Mouse (Mus musculus) adrenal gland, postnatal 14 days (tissue): ENCODE data around the gene Stmnd1. TPM values are rescaled to one million over a fixed set of nuclear protein-coding genes. Genes with fewer than 3 reads are reported as not detected.
"Not testable (repeated sequence)": the region's sequence is repeated elsewhere in the genome, so short reads cannot be mapped to it uniquely, and the experiment has no call there.

Experiments used
- DNase-seq: peaks from one replicate; pipeline ENCODE4 v3.0.0; 2021; ENCODE audit warnings: mixed read lengths
- long read RNA-seq, 2 experiments: library from polyadenylated mRNA; stranded (forward); transcript quantifications; one replicate each; pipeline ENCODE4 v2.0.0; 2021
- total RNA-seq: library from RNA; stranded (reverse); gene quantifications from 2 replicates; pipeline ENCODE4 v1.2.3, GENCODE M21; 2021

Stmnd1 gene
- 0.26 TPM in 1 of 2 replicates, not detected in the other for total RNA-seq
- long read RNA-seq, experiment 1 = 0 reads
- long read RNA-seq, experiment 2 = 0 reads

GRCm38 (mm10) chr13:46273453-46274110 is at the start of gene Stmnd1:
Stmnd1 (plus strand) TSS chr13:46273721.
- peak; percentile 8 for DNase-seq

GRCm38 (mm10) chr13:46226956-46227355 is 46.6 kb upstream of the Stmnd1 start:
- DNase-seq = peak; percentile 27

GRCm38 (mm10) chr13:46227486-46227885 is 46.0 kb upstream of the Stmnd1 start:
- DNase-seq = no peak

- not testable (repeated sequence) for DNase-seq
Measured at GRCm38 (mm10) chr13:46228750-46229149, 44.8 kb upstream of the Stmnd1 start.

- DNase-seq = peak; percentile 37
Measured at GRCm38 (mm10) chr13:46231514-46232085, 41.9 kb upstream of the Stmnd1 start.

- no peak for DNase-seq
Measured at GRCm38 (mm10) chr13:46237723-46238349, 35.7 kb upstream of the Stmnd1 start.

- DNase-seq = peak; percentile 9
Measured at GRCm38 (mm10) chr13:46238796-46239195, 34.7 kb upstream of the Stmnd1 start.

GRCm38 (mm10) chr13:46241391-46242188 is 31.9 kb upstream of the Stmnd1 start:
- no peak for DNase-seq

- DNase-seq = no peak
Measured at GRCm38 (mm10) chr13:46253753-46254152, 19.8 kb upstream of the Stmnd1 start.

GRCm38 (mm10) chr13:46254171-46254570 is 19.4 kb upstream of the Stmnd1 start:
- no peak for DNase-seq

GRCm38 (mm10) chr13:46255616-46256015 is 17.9 kb upstream of the Stmnd1 start:
- DNase-seq = no peak

- peak; percentile 78 for DNase-seq
Measured at GRCm38 (mm10) chr13:46257847-46258246, 15.7 kb upstream of the Stmnd1 start.

GRCm38 (mm10) chr13:46259526-46259925 is 14.0 kb upstream of the Stmnd1 start:
- DNase-seq = no peak

GRCm38 (mm10) chr13:46261244-46261643 is 12.3 kb upstream of the Stmnd1 start:
- DNase-seq = no peak

- DNase-seq = no peak
Measured at GRCm38 (mm10) chr13:46267783-46268182, 5.7 kb upstream of the Stmnd1 start.

- DNase-seq = peak; percentile 6
Measured at GRCm38 (mm10) chr13:46268341-46268740, 5.2 kb upstream of the Stmnd1 start.

GRCm38 (mm10) chr13:46268815-46269445 is 4.6 kb upstream of the Stmnd1 start:
- DNase-seq = peak; percentile 43

- peak; percentile 18 for DNase-seq
Measured at GRCm38 (mm10) chr13:46272811-46273452, 589 bp upstream of the Stmnd1 start.

- DNase-seq = no peak
Measured at GRCm38 (mm10) chr13:46275701-46276100, 2.2 kb downstream of the Stmnd1 start.

- DNase-seq = no peak
Measured at GRCm38 (mm10) chr13:46282543-46282942, 9.0 kb downstream of the Stmnd1 start.

GRCm38 (mm10) chr13:46287801-46288200 is 14.3 kb downstream of the Stmnd1 start:
- DNase-seq = no peak

GRCm38 (mm10) chr13:46288372-46288771 is 14.9 kb downstream of the Stmnd1 start:
- DNase-seq = no peak
